Mouse (Mus musculus) heart, embryonic 13.5 days (tissue): ENCODE data around the gene Irak3. TPM values are rescaled to one million over a fixed set of nuclear protein-coding genes. Genes with fewer than 3 reads are reported as not detected.
"Not testable (repeated sequence)": the region's sequence is repeated elsewhere in the genome, so short reads cannot be mapped to it uniquely, and the experiment has no call there.

Experiments
- ATAC-seq: fragments of 200-750 bp; cut with Nextera tagmentation; 2 replicates; pipeline ENCODE4 v1.8.0; 2017; ENCODE audit warnings: moderate TSS enrichment; ENCODE audit not compliant: insufficient number of reproducible peaks, low FRiP score, low TSS enrichment; ENCODE audit errors: extremely low read depth
- H3K27ac ChIP-seq: fragments of 300-500 bp; sonication (generic); replicated peaks from 2 replicates; pipeline ENCODE4 v1.5.1; 2015; ENCODE audit warnings: moderate library complexity, mild to moderate bottlenecking, inconsistent platforms
- H3K27me3 ChIP-seq: fragments of 300-500 bp; sonication (generic); replicated peaks from 2 replicates; pipeline ENCODE4 v1.6.1; 2015; ENCODE audit warnings: mild to moderate bottlenecking, inconsistent platforms
- H3K36me3 ChIP-seq: fragments of 300-500 bp; sonication (generic); 2 replicates; pipeline ENCODE4 v1.6.1; 2015; ENCODE audit warnings: mild to moderate bottlenecking, inconsistent platforms
- H3K4me1 ChIP-seq: fragments of 300-500 bp; sonication (generic); 2 replicates; pipeline ENCODE4 v1.6.1; 2015; ENCODE audit warnings: inconsistent platforms
- H3K4me2 ChIP-seq: fragments of 300-500 bp; sonication (generic); 2 replicates; pipeline ENCODE4 v1.6.1; 2015; ENCODE audit warnings: inconsistent platforms, mild to moderate bottlenecking, moderate library complexity
- H3K4me3 ChIP-seq: fragments of 300-500 bp; sonication (generic); 2 replicates; pipeline ENCODE4 v1.5.1; 2015; ENCODE audit warnings: moderate library complexity, mild to moderate bottlenecking, inconsistent platforms
- H3K9ac ChIP-seq: fragments of 300-500 bp; sonication (generic); 2 replicates; pipeline ENCODE4 v1.6.1; 2015; ENCODE audit warnings: inconsistent platforms, mild to moderate bottlenecking, moderate library complexity
- H3K9me3 ChIP-seq: fragments of 300-500 bp; sonication (generic); 2 replicates; pipeline ENCODE4 v1.6.1; 2016; ENCODE audit warnings: inconsistent platforms
- WGBS: fragments of 180-500 bp; shearing (Covaris S2); methylation state at CpG from one replicate; pipeline ENCODE4 v1.1.7; 2015; ENCODE audit warnings: mixed read lengths; 5-methylcytosine and 5-hydroxymethylcytosine counted together
- polyA plus RNA-seq: library from polyadenylated mRNA; unstranded; fragments of >200 nt; fragmentation: Nextera tagmentation; extraction: Ambion mirVana; gene quantifications from 2 replicates; pipeline ENCODE4 v1.2.1, GENCODE M21; 2015

Irak3 gene
- polyA plus RNA-seq, 1 experiment from 2014 or later = 0.56 TPM

DNA sequence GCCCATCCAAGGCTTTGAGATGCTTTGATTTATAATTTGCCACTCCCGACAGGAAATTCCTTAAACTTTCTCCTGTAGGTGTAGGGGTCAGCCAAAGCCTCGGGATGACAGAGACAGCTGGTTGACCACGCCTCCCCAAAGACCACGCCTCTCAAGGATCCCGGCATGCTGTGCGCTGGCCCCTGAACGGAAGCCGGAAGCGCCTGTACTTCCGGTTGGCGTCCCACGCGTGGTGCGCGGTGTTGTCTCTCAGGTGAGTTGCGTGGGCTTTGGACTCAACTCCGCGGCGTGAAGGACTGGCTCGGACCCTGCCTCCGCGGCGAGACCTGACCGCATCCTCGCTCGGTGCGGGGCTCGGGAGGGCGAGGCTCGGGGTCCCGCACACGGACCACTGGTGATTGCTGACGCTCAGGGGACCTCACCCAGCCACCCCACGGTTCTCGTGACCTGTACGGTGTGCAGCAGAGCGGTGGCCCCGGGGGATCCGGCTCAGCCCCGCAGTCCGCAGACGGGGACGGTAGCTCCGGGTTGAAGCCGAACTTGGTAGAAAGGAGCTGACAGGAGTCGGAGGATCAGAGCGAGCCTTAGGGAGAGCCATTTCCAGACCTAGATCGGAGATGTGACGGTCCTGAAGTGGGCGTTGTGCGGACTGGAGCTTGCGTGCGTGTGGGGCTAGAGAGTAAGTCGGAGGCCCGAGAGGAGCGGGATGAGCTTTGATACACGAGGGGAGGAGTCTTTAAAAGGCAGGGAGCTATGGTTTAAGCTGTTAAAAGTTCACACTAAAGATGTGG, 25.1 kb upstream of the Irak3 start, which contains the start of gene Llph:
Gene Llph (plus strand): TSS at position 200 of the 791 bp plus-strand sequence.
- peaks cover 50% of the 10 kb centered on the region for H3K36me3 ChIP-seq
- no peaks in the 10 kb centered on the region for H3K9me3 ChIP-seq
- no peaks in the 10 kb centered on the region for H3K27me3 ChIP-seq
- peak within 1 kb of the TSS; percentile 29; the same call in 1 of the 2 replicates for H3K27ac ChIP-seq
- under 1% methylated on average over 57 of the region's 57 CpGs for WGBS
- H3K4me3 ChIP-seq = peak within 1 kb of the TSS; percentile 97
- H3K4me2 ChIP-seq = peak within 1 kb of the TSS; percentile 97
- ATAC-seq = peak; percentile 93
- peak within 1 kb of the TSS; percentile 91 for H3K9ac ChIP-seq
- peaks cover 19% of the 10 kb centered on the region for H3K4me1 ChIP-seq

DNA sequence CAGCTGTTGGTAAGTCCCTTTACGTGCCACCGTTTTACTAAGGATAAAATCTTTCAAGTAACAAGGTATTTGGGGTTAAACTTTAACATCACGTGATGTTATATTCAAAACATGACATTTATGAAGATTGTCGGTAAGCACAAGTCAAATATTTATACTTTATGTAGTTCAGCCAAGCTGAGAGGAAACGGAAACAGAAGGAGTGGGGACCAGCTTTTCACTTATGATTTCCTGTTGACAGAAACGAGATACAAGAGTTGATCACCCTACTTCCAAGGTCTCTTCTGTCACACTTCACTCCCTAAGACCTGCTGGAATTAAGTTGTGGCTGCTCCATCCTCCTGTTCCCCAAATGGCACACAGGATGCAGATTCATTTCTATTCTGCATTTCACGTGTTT, 18.8 kb upstream of the Irak3 start:
- Histone ChIP-seq H3K27ac (no peak overlapping the region), H3K9me3 (no peaks in the 10 kb centered on the region), H3K4me2 (no peak overlapping the region), H3K4me3 (no peak overlapping the region), H3K27me3 (no peaks in the 10 kb centered on the region), H3K36me3 (peaks cover 54% of the 10 kb centered on the region), H3K9ac (no peak overlapping the region), H3K4me1 (no peaks in the 10 kb centered on the region)
- 71% methylated on average over 7 of the region's 7 CpGs for WGBS
- ATAC-seq = no peak

DNA sequence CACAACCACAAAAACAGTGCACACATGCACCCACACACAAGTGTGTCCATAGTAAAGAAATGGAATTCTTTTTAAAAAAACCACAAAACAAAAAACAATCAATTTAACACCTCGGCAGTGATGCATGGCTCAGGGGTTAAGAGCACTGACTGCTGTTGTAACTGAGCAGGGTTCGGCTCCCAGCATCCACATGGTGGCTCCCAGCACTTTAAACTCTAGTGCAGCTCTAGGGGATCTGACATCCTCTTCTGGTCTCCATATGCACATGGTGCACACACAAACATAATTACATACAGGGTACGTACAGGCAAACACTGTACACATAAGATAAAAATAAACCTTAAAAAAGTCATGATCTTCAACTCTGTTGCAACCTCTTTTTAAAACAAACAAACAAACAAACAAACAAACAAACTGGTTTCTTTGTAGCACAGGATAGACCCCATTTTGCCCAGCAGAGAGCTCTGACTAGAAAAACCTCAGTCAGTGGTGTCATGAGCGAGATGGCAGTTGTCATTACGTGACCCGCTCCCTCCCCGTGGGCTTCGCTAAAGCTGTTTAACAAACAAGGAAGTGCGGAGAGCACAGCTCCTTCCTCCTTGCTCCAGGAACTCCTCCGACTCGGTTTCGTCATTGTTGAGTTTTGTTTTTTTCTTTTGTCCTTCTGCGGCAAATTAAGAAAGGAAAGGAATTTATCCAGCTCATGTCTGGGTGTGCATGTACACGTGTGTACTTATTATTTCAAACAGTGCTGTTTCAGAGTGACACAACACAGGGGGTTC, 17.8 kb upstream of the Irak3 start:
- Histone ChIP-seq H3K27me3 (no peaks in the 10 kb centered on the region), H3K27ac (no peak overlapping the region), H3K9ac (no peak overlapping the region), H3K4me1 (no peaks in the 10 kb centered on the region), H3K9me3 (no peaks in the 10 kb centered on the region), H3K4me2 (no peak overlapping the region), H3K4me3 (no peak overlapping the region), H3K36me3 (peaks cover 57% of the 10 kb centered on the region)
- WGBS = 77% methylated on average over 14 of the region's 14 CpGs
- no peak for ATAC-seq

DNA sequence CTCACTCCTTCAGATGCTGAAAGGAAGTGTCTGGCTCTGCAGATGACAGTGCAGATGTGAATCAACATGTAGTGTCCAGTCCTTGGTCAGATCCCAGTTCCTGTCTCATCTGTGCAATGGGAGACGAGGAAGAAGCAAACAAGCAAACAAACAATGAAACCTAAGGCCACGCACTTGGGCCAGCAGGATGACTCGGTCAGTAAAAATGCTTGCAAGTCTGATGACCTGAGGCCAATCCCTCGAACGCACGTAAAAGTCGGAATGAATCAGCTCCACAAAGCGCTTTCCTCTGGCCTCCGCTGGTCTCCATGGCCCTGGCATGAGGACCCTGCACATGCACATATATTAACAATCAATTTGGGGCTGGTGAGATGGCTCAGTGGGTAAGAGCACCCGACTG, 17.1 kb upstream of the Irak3 start:
- H3K4me1 ChIP-seq = no peaks in the 10 kb centered on the region
- no peaks in the 10 kb centered on the region for H3K27me3 ChIP-seq
- ATAC-seq = no peak
- peaks cover 52% of the 10 kb centered on the region for H3K36me3 ChIP-seq
- H3K4me2 ChIP-seq = no peak overlapping the region
- H3K27ac ChIP-seq = no peak overlapping the region
- H3K9ac ChIP-seq = no peak overlapping the region
- no peaks in the 10 kb centered on the region for H3K9me3 ChIP-seq
- no peak overlapping the region for H3K4me3 ChIP-seq
- 86% methylated on average over 10 of the region's 10 CpGs for WGBS

DNA sequence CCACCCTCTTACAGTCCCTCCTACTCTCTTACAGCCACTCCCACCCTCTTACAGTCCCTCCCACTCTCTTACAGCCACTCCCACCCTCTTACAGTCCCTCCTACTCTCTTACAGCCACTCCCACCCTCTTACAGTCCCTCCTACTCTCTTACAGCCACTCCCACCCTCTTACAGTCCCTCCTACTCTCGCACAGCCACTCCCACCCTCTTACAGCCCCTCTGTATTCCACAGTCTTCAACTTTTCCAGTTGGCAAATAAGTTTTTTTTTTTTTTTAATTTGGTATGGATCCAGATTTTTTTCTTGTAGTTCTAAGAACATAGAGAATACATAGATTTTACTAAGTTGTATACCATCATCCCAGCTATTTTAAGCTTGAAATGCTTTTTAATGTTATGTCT, 15.2 kb upstream of the Irak3 start:
- not testable (repeated sequence) for H3K9ac ChIP-seq, H3K4me1 ChIP-seq, H3K4me3 ChIP-seq, ATAC-seq, H3K27me3 ChIP-seq, H3K9me3 ChIP-seq, H3K4me2 ChIP-seq, H3K27ac ChIP-seq
- H3K36me3 ChIP-seq = peaks cover 49% of the 10 kb centered on the region
- 83% methylated on average over 1 of the region's 1 CpGs for WGBS

DNA sequence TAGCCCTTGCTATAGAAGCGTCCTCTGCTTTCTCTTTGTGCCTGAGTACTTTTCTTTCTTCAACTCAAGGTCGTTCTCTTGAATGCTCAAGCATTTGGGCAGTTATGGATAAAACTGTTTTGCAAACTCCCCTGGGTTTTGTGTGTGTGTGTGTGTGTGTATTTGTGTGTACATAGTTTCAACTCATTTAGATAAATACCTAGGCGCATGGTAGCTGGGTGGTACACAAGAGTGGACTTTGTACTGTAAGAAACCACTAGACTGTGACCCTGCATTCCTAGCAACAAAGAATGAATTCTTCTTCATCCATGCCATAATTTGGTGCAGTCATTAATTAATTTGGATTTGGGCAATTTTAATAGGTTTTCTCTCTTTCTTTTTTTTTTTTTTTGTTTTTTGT, 8.2 kb upstream of the Irak3 start:
- Histone ChIP-seq H3K27me3 (peaks cover 3% of the 10 kb centered on the region; the same call in 1 of the 2 replicates), H3K4me1 (peaks cover 9% of the 10 kb centered on the region), H3K36me3 (peaks cover 11% of the 10 kb centered on the region), H3K4me3 (peak overlapping the region; percentile 71), H3K9me3 (peaks cover 7% of the 10 kb centered on the region; the same call in 1 of the 2 replicates), H3K27ac (no peak overlapping the region), H3K9ac (peak overlapping the region; percentile 85; the same call in 1 of the 2 replicates), H3K4me2 (peak overlapping the region; percentile 79)
- WGBS = 76% methylated on average over 3 of the region's 3 CpGs
- no peak for ATAC-seq

DNA sequence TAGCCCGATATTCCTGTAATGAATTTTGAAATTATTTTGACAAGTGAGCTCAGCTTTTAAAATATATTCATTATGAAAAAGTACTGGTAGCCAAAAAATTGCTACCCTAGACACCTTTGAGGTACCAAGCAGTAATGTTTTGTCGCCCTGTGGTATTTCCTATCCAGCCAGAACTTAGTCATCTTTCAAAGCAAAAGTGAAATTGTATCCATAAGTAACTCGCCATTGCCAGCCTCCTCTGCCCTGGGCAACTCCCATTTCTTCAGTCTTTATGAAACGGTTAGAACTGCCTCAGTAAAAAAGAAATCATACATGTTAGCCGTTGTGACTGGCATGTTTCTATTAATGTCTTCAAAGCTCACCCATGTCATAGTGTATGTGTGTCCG, 7.6 kb upstream of the Irak3 start:
- Histone ChIP-seq H3K27me3 (peaks cover 3% of the 10 kb centered on the region), H3K4me3 (peak overlapping the region; percentile 71), H3K4me2 (peak overlapping the region; percentile 79), H3K9me3 (peaks cover 7% of the 10 kb centered on the region; the same call in 1 of the 2 replicates), H3K4me1 (peaks cover 11% of the 10 kb centered on the region), H3K36me3 (peaks cover 11% of the 10 kb centered on the region), H3K27ac (no peak overlapping the region), H3K9ac (peak overlapping the region; percentile 85)
- 66% methylated on average over 6 of the region's 6 CpGs for WGBS
- ATAC-seq = no peak

DNA sequence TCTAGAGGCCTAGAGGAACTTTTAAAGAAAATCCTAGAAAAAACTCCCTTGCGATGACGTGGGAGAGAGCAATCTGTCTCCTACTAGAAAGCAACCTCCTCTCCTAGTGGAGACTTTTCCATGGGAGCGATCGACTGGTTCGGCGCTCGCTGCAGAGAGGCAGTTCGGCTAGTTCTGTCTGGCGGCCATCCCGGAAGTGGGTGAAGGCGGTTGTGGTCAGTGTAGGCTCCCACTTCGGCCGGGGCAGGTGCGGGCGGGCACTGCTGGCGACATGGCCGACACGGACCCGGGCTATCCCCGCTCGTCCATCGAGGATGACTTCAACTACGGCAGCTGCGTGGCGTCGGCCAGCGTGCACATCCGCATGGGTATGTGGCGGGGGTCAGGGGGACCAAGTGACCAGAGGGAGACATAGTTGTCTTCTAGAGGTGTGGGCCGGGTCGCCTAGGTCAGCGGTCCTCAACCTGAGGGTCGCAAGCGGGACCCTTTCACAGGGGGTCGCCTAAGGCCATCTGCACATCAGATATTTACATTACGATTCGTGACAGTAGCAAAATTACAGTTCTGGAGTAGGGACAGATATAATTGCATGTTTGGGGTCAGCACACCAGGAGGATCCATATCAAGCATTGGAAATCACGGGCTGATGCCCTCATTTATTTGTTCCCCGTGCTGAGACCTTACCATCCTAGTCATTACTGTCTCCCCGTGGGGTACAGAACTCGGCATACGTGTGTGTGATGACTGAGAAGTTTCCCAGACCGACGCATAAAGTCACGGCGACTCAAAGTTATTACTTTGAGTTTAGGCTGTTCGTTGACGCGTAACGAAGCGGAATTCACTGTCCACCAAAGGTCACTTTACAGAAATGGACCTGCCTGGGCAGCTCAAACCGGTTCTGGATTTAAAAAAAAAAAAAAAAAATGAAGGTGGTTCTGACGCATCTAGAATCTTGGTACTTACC, 6.9 kb upstream of the Irak3 start:
- no peak overlapping the region for H3K27ac ChIP-seq
- H3K4me1 ChIP-seq = peaks cover 11% of the 10 kb centered on the region
- WGBS = 3% methylated on average over 53 of the region's 53 CpGs
- H3K4me3 ChIP-seq = peak overlapping the region; percentile 71
- peaks cover 11% of the 10 kb centered on the region for H3K36me3 ChIP-seq
- peak overlapping the region; percentile 79 for H3K4me2 ChIP-seq
- peak overlapping the region; percentile 85 for H3K9ac ChIP-seq
- peak; percentile 89 for ATAC-seq
- H3K27me3 ChIP-seq = peaks cover 3% of the 10 kb centered on the region
- H3K9me3 ChIP-seq = peaks cover 7% of the 10 kb centered on the region; the same call in 1 of the 2 replicates

DNA sequence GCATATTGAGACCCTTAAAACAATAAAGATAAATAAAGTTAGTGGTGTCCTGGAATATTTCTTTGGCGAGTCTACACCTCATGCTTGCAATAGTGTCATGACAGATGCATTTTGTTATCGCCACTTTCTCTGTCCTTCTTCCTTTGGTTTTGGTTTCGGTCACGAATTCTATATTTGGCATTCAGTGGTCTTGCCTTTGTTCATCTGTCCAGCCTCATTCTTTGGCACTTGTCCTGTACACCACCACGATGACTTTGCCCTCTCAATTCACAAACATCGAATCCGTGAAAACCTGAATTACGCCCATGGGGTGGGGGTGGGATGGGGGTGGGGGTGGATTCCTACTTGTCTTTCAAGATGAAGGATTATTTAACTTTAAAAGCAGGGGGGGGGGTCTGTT, 6.1 kb upstream of the Irak3 start:
- 71% methylated on average over 8 of the region's 8 CpGs for WGBS

DNA sequence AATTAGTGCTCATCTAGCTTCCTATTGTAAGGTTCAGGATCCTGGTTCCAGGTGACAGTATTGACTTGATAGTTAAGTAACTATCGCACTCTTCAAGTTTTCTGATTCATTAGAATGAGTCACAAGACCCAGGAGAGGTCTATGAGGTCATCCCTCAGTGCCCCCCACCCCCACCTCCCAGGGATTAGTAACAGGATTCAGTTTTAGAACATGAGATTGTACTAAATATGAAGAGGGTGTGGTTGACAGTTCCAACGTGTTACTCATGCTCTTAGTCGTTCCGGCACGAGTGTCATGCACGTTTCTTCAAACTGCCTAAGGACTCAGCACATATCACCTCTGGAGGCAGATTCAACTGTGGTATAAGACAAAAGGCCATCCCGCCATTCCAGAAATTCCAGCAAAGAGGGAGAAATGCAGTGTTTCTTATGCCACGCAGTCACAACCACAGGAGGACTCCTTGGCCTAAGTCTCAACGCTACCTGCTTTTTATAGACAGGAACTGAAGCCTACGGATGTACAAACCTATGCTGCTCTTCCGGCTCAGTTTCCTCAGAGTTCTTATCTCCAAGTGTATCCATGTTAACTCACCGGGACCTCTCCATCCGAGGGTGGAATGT, 2.8 kb upstream of the Irak3 start:
- H3K27me3 ChIP-seq = peaks cover 20% of the 10 kb centered on the region
- no peak overlapping the region for H3K27ac ChIP-seq
- WGBS = 63% methylated on average over 13 of the region's 13 CpGs
- H3K4me3 ChIP-seq = no peak overlapping the region
- H3K9me3 ChIP-seq = no peaks in the 10 kb centered on the region
- no peaks in the 10 kb centered on the region for H3K36me3 ChIP-seq
- no peak overlapping the region for H3K4me2 ChIP-seq
- peaks cover 12% of the 10 kb centered on the region for H3K4me1 ChIP-seq
- no peak for ATAC-seq
- H3K9ac ChIP-seq = no peak overlapping the region

More for the DNA sequence above, 6.1 kb upstream of the Irak3 start:
- ATAC-seq = no peak
- Histone ChIP-seq H3K9me3 (peaks cover 7% of the 10 kb centered on the region; the same call in 1 of the 2 replicates), H3K4me1 (peaks cover 11% of the 10 kb centered on the region), H3K27ac (no peak overlapping the region), H3K4me3 (no peak overlapping the region), H3K27me3 (peaks cover 3% of the 10 kb centered on the region), H3K36me3 (peaks cover 11% of the 10 kb centered on the region), H3K9ac (no peak overlapping the region), H3K4me2 (peak overlapping the region; percentile 79)
